Mouse (Mus musculus): Measurements from ENCODE around the gene Krtap19-3.

Krtap19-3 gene

DNA sequence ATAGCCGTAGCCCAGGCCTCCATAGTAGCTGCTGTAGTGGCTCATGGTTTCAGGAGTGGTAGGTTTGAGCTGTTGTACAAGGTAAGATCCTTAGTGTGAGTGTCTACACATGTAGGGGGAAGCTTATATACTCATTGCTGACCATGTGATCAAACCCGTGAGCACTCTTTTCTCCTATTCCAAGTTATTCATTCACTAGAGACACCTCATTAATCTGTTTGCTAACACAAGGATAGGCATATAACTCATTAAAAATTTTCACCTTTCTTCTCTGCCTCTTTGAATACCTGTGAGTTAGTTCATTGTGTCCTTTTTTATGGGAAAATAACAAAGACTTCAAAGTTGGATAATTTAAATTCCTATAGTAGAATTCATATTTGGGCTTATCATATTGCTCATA, at the start of gene Krtap19-3:
Gene Krtap19-3 (minus strand): TSS at position 101 of the 400 bp plus-strand sequence.
- in situ Hi-C loops (cut with MboI; ENCODE audit: low sequenced_read_pairs) = no loop called here

DNA sequence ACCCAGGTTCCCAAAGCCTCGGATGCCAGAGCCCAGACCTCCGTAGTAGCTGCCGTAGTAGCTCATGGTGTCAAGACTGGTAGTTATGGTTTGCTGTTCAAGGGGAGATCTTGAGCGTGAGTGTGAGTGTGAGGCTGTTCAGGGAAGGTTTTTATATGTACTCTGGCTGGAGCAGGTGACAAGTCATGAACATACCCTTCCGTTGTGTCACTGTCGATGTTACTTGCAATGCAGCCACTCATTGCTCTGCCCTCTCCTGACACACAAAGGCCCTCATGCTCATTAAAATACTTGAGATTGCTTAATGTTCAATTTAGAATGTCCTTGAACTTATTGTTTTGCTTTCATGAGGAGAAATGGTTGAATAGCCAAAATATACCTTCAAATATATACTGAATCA, 18.5 kb upstream of the Krtap19-3 start, which contains the start of gene Krtap19-5:
Gene Krtap19-5 (minus strand): TSS at position 101 of the 400 bp plus-strand sequence.
- in situ Hi-C loops (cut with MboI; ENCODE audit: low sequenced_read_pairs) = no loop called here

DNA sequence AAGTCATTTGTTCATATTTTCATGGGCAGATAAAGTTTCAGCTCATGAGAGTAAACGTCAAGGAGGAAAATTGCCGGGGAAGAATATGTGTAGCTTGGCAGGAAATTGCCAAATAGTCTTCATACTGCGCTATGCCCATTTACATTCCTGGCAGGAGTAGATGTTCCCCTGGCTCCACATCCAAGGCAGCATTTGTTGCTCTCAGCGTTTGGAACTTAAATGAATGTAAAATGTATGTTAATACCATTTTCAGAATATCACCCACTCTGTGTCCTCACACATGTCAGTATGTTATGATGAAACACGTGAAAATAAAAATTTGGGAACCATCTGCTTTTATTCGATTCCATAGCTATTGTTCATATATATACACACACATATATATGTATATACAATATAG, 9.0 kb upstream of the Krtap19-3 start:
- in situ Hi-C loops (cut with MboI; ENCODE audit: low sequenced_read_pairs) = no loop called here

DNA sequence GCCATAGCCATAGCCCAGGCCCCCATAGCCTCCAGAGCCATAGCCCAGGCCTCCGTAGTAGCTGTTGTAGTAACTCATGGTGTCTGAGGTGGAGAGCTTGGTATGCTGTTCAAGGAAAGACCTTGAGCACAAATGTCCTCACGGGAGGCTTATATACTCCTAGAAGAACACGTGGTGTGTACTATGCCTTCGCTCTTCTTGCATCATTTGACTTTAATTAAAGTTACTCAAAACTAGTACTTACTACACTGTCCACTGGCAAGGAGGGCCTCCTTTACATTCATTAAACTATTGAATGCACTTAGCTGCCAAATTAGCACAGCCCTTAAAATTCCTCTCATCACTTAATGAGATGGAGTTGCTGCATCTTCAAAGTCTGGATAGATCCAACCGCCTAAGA, 7.2 kb upstream of the Krtap19-3 start, which contains the start of gene Krtap19-4:
Gene Krtap19-4 (minus strand): TSS at position 101 of the 400 bp plus-strand sequence.
- in situ Hi-C loops (cut with MboI; ENCODE audit: low sequenced_read_pairs) = no loop called here

DNA sequence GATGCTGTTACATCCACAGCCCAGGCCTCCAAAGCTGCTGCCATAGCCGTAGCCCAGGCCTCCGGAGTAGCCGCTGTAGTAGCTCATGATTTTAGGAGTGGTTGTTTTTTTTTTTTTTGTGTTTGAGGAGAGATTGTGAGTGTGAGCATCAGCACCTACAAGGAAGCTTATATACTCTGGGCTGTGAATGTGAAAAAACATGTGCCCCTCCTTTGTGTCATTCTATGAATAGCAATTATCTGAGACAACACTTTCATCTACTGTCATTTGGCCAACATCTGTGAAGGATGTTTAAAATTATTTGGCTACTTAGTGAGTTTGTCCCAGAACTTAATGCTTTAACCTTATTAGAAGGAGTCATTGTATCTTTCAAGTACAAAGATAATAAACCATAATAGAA, 3.7 kb downstream of the Krtap19-3 start, which contains the start of gene Krtap19-2:
Gene Krtap19-2 (minus strand): TSS at position 101 of the 400 bp plus-strand sequence.
- in situ Hi-C loops (cut with MboI; ENCODE audit: low sequenced_read_pairs) = no loop called here

DNA sequence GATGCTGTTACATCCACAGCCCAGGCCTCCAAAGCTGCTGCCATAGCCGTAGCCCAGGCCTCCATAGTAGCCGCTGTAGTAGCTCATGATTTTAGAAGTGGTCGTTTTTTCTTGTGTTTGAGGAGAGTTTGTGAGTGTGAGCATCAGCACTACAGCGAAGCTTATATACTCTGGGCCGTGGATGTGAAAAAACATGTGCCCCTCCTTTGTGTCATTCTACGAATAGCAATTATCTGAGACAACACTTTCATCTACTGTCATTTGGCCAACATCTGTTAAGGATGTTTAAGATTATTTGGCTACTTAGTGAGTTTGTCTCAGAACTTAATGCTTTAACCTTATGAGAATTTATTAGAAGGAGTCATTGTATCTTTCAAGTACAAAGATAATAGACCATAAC, 8.5 kb downstream of the Krtap19-3 start, which contains the start of gene Krtap19-1:
Gene Krtap19-1 (minus strand): TSS at position 101 of the 400 bp plus-strand sequence.
- in situ Hi-C loops (cut with MboI; ENCODE audit: low sequenced_read_pairs) = no loop called here

DNA sequence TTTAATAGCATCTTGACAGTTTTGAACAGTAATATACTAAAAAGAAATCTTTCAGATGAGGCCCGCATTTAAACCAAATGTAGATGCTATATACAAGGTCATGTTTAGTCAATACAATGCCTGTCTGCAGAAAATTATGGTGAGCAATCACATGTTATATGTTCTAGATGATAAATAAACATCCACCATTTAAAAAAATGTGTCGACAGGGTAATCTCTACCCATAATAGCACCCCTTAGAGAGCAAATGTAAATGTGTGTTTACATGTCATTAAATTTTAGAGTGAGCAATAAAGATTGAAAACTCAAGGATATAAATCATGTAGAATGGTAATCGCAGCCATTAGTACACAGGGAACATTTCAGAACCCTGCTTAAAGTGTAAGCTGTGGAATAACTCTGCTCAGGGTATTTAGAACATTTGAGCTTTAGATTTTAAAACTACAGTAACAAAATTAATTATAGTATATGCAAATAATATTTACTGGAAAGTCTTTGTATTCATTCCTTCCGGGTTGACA, 12.9 kb downstream of the Krtap19-3 start:
- in situ Hi-C loops (cut with MboI; ENCODE audit: low sequenced_read_pairs) = no loop called here

DNA sequence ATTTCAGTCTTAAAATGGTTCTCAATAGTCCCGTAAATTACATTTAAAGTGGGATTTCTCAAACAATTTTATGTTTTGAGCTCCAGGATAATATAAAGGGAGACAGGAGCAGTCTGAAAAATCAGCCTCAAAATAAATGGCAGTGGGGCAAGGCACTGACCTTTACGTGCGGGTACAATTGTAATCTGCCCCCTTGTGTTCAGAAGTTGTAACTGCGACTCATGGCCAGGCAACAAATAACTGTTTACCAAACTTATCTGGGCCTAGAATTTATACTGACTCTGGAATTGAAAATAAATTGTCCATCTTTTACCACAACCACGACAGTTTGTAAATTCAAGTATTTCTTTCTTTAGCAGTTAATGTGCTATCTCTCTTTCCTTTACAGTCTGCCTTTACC, 26.4 kb downstream of the Krtap19-3 start:
- in situ Hi-C loops (cut with MboI; ENCODE audit: low sequenced_read_pairs) = no loop called here

DNA sequence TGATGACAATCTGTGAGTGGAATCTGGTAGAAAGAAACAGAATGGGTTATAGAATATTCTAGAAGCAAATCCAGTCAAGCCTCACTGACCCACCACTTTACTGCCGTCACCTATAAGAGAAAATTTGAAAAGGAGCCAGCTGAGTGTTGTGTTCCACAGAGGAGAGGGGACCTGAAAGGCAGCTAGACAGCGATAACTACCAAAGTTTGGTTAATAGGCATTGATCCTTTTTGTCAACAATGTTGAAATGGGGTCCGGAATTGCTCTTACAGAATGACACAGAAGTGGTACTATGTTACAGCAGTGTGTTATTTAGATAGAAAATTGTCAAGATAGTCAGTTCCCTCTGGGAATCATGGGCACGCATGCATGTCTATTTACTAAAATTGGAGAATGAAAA, 29.3 kb downstream of the Krtap19-3 start:
- in situ Hi-C loops (cut with MboI; ENCODE audit: low sequenced_read_pairs) = no loop called here

DNA sequence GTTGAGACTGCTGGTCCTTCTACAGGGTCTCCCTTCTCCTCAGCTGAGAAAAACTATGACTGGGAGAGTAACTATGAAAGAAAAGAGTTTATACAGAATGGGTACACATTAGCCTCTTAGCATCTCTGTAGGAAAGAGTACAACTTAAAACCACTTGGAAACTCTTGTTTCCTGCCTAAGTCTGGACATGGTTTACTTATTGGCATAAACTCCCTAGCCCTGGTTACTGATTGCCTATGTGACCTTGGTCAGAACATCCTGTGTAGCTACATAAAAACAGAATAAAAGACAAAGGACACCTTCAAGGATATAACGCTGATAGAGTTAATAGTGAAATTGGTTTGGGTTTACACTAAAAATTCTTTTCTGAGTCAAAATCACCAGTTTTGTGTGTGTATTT, 30.5 kb downstream of the Krtap19-3 start:
- in situ Hi-C loops (cut with MboI; ENCODE audit: low sequenced_read_pairs) = no loop called here
